Mouse (Mus musculus): ENCODE measurements around the gene Acsl5.
A peak's percentile ranks its signal among the peaks of the same experiment; 100 is the strongest.

Gene Acsl5

DNA sequence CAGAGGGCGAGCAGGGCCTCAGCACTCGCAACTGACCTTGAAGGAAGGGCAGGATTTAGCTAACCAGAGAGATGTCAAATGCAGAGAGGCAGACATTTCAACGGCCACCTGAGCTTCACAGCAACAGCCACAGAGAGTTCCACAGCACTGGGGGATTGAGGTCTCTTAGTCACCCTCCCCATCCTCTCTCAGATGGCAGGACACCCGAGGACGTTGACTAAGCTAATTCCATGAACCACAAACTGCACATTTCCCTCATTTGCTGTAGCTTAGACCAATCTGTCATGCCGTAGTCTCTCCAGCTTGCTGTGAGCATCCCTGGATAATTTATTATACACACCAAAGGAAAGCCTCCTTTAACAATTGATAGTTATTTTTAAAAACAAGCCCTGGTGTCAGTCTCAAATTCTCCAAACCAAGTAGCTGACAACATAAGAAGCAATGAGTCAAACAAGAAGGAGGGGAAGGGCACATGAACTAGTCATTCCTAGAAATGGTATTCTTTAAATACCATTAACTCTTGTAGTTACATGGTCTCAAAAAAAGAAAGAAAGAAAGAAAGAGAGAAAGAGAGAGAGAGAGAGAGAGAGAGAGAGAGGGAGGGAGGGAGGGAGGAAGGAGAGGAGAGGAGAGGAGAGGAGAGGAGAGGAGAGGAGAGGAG lies 11.8 kb upstream of the Acsl5 start:
- DNase-seq (ENCODE audit: low spot score in 2 of 2), result no peak

DNA sequence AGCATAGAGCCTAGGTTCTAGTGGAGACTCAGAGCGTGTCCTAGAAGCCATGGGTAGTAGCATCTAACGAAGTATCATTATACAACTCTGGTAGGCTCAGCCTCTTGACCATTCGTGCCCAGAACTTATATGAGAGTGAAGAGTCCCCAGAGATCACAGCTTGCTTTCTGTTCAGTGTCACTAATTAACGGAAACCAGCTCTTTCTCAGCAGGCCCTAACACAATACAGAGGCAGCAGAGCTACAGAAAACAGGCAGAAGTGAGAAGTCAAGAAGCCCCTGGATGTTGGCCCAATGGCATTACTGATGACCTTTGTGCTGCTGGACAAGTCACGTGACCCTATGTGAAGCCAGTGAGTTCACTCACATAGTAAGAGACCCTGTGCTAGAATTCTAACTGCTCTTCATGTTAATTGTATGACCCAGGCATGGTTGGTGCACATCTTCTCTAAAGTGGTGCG lies 10.5 kb upstream of the Acsl5 start, which contains the start of gene Gucy2g:
Gene Gucy2g (minus strand): TSS at position 51 of the 460 bp plus-strand sequence.
- no peak for DNase-seq (ENCODE audit: low spot score in 2 of 2)

DNA sequence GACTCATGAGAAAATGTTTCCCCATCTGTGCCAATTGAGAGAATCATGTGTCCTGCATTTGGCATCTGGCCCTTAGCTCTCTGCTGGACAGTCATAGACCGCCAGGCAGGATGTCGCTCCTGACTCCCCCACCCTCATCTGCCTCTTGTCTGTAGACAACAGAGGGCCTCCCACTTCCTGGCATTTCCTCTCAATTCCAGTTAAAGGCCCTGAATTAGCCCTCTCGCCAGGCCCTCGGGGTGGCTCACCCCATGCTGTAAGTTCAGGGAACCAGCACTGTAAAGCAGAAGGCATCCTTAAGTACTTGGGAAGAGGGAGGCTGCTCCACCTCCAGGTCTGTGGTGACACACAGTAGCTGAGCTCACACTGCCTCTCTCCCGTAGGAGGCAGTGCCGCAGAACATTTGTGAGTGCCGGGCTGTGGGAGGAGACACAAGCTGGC lies 6.9 kb upstream of the Acsl5 start:
- DNase-seq (ENCODE audit: low spot score in 2 of 2), result peak in 1 of 2 experiments; percentile 16

DNA sequence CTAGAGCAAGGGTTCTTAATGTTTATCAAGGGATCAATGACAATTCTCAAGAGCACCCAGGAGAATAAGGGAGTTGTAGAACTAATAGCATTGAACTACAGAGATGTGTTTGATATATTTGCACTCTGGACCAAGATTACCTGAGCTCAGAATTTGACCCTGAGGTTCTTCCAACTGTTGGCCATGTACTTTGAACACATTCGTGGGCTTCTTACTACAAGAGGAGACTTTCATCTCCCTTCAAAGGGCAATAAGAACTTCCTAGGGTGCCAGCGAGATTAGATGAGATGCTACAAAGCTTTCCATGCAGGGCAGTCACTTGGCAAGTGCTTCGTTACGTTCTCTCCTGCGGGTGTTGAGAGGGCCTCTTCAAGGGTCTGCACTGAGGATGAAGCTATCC lies 4.2 kb upstream of the Acsl5 start:
- DNase-seq (ENCODE audit: low spot score in 2 of 2), result no peak

DNA sequence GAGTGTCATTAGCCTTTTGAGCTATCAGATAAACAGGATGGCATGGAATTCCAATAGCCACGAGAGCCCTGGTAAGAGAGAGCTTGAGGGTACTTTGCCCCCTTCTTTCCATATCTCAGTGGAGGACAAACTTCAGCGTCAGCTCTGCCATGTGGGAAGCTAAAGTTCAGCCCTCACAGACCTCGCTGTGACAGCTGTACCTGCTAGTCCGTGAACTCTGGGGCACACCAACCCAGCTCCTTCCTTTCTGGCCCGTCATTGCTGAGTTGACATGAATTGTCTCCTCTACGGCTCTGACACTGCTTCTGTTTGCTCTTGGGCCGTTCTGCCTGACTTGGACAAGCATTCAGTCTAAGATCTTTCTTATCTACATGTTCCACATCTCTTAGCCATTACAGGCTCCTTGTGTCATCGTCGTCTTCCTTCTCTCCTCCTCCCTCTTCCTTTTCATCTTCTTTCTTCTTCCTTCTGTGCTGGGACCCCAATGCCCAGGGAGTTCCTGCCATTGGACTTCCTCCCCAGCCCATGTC lies 3.7 kb upstream of the Acsl5 start:
- DNase-seq (ENCODE audit: low spot score in 2 of 2), result no peak

DNA sequence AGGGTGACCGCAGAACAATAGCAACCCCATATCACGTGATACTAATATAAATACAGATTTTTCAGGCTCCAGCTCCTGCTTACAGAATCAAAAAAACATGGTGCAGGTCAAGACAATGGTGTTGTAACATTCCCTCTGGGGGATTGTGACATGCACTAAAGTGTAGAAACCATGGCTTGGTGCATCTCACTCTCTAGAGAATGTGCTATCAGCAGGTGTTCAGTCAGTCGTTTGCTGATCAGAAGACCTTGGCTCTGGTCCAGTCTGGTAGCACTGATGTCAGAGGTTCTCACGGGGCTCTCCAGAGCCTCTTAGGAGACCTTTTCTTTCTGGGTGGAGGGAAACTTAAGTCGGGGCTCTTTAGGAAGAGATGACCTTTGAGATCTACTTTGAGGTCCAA lies 1.3 kb upstream of the Acsl5 start:
- no peak for DNase-seq (ENCODE audit: low spot score in 2 of 2)

DNA sequence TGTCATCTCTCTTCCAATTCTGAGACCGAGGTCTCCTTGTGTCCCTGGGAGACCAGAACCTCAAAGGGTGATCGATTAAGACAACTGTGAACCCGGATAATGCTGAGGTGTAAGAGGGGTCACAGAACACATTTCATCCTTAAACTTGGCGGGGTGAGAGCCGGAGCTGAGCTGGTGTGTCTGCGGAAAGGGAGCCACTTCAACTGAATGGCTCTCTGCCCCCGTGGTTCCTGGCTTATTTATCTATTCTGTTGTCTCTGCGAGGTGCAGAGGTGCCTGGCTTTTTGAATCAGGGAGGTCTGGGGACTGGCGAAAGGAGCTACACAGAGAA lies 1.5 kb downstream of the Acsl5 start:
- no peak for DNase-seq (ENCODE audit: low spot score in 2 of 2)

DNA sequence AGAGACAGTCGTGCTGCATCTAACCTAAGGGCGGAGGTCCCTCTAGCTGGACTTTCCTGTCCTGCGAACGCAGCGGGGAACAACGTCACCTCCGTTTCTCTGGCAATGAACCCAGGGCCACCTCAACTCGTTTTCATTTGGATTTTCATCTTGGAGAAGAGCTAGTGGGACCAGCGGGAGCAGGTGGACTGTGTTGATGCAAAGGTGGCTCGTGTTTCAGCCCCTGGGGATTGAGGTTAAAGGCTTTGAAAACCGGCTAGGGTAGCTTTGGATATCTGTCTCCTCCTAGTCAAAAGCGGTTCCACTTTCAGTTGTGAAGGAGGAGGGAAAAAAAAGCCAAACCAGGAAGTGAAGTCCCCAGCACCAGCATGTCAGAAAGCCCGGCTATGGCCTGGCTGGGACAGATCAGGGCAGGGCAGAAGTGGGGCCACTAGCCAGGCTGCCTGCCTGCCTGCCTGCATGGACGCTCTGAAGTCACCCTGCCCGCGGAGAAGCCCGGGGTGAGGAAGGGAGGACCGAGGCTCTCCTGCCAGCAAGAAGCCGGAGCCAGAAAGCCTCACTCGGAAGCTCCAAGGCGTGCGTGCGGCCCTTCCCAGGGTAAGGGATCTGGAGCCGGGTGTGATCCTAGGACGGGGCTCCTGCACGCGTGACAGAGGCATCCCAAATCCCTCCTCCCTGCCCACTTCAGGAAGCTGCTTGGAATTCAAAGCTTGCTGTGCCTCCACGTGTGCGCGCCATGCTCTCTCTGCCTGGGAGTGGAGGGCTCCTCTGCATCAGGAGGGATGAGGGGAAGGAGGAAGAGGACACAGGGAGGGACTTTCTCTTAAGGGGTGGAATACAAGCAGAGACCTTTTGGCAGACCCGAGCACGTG lies 2.1 kb downstream of the Acsl5 start:
- peak; percentile 24 to 49 for DNase-seq (ENCODE audit: low spot score in 2 of 2)

DNA sequence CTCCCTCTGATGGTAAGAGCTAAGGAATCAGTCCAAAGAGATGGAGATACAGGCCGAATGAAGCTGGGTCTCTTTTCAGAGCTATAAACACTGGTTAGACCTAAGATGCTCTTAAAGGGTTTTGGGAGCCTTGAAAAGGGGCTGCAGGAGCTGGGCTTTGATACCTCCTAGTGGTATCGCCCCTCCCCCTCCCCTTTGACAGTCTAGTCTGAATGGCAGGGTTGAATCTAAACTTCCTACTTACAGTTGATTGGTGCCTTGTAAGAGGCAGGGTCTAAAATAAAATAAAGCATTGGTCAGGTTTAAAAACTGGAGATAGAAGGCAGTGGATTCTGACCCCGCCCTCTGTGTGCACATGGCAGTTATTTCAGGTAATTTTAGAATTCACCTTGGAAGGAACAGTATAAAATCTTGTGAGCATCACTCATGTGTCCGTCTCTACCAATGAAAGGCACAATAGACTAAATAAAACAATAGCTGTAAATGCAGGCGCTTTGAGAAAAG lies 2.8 kb downstream of the Acsl5 start:
- DNase-seq (ENCODE audit: low spot score in 2 of 2), result peak; percentile 31

DNA sequence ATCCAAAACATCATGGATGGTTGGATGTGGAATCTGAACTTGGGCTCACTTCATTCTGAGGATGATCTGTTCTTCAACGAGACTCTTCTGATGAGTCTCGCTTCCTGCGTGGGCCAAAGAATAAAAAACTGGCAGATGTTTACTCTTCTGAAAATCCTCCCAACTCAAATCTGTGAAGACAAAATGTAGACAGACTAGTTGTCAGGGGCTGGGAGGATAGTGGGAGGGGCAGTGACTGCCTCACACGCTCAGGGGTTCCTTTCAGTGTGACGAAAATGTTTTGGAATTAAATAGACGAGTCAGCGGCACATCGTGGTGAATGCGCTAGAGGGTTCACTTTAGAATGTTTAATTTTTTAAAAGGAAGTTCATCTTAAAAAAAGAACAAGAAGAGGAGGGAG lies 4.4 kb downstream of the Acsl5 start:
- DNase-seq (ENCODE audit: low spot score in 2 of 2), result no peak

DNA sequence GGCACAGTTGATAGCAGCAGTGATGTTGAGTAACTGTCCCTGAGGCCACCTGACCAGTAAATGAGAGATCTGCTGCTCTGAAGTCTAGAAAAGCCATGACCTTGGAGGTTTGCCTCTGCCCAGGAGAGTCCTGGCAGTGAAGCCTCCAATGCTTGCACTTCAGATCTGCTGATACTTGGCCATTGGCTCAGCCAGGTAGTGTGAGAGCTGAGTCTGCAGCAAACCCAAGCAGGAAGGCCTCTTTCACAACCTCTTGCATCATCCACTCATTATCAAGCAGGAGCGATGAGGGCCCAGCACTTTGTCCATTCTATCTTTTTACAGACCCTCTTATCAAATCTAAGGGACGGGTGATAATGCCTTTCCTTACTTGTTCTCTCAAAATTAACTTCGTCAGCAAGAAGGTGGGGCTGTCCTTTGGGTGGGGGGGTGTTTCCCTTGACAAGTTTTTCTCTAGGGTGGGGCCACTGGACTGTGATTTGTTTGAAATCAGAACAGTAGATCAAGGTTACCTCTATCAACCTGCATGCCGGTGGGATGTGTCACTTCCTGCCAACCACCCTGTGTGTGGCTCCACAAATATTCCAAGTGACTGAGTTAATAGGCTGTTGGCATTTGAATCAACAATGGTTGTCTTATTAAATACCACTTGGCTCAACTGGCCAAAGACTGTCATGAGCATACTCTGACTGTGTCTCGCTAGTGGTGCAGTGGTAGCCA lies 6.1 kb downstream of the Acsl5 start:
- DNase-seq (ENCODE audit: low spot score in 2 of 2), result no peak

DNA sequence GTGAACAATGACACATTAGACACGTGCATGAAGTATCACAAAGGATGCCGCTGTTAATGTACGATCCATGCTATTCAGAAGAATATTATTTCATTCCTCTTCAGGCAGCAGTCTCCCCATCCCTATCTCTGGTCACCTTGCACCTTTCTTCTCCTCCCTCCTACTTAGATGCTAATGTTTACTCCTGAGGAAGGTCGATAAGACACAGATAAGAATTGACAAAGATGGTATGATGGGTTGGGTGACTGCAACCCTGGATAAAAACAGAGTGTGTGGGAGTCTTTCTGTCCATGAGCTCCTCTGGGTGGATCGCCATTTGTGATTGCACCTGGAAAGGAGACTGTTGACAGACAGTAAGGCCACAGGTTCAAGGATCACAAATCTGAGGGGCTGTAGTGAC lies 6.8 kb downstream of the Acsl5 start:
- no peak for DNase-seq (ENCODE audit: low spot score in 2 of 2)

DNA sequence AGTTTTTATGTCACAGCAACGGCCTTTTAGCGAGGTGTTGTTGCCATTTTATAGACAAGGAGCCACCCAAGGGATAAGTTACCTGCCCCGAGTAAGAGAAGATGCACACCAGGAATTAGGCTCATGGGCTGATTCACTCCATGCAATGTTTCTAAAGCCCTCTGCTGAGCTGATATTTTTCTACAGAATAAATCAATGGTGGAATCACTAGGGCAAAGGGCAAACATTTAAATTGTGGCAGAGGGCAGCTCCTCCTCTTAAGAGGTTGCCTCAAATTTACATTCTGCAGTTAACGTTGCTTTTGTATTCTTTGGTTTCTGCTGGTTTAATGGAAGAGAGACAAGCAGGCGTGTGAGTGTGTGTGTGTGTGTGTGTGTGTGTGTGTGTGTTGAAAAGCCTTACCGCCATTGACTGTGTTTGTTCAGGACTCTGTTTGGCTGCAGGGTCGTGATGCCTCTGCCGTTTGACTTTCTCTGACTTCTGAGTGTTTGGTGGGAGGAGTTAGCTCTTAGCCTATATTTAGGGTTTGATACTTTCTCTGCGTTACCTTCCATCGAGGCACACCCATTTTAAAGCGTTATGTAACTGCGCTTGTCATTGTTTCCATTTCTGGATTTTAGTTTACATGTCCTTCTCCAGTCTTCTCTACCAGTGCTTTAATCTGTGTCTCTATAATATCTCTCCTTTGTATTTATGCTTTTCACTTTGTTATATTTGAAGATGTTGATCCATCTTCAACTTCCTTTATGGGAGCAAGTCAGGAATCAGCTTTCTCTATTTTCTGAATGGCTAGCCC lies 8.8 kb downstream of the Acsl5 start:
- DNase-seq (ENCODE audit: low spot score in 2 of 2), result no peak

DNA sequence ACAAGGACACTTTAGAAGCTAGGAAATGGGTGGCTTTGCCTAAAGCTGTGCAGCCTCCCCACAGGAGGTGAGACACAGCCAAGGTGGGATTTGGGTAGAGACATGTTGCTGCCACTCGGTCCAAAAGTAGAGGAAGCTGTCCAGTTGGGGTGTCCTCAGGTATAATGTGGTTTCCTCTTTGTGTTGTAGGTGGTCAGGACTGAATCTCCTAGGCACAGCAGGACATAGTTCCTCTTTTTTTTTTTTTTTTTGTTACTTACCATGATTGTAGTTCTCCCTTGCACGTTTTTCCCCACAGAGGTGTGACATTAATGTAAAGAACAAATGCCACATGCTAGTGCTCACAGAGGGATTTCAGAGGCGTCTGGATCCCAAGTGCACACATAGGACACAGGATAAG lies 13.5 kb downstream of the Acsl5 start:
- DNase-seq (ENCODE audit: low spot score in 2 of 2), result no peak

DNA sequence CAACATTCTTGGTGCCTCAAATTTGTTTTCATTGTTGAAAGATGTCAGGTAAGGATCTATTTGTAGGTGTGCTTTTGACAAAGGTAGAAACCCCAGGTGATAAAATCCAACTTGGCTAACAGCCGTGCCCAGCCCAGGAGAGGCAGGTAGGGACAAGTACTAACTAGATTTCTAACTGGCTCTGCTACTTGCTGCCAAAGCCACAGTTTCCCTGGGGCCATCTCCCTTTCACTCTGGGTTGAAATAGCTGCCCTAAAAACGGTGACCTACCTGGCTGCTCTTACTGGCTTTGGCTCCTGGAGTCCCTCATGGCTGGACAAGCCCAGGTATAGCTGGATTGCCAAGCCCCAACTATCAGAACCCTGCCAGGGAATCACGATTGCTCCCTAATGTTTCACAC lies 15.0 kb downstream of the Acsl5 start:
- DNase-seq (ENCODE audit: low spot score in 2 of 2), result no peak

DNA sequence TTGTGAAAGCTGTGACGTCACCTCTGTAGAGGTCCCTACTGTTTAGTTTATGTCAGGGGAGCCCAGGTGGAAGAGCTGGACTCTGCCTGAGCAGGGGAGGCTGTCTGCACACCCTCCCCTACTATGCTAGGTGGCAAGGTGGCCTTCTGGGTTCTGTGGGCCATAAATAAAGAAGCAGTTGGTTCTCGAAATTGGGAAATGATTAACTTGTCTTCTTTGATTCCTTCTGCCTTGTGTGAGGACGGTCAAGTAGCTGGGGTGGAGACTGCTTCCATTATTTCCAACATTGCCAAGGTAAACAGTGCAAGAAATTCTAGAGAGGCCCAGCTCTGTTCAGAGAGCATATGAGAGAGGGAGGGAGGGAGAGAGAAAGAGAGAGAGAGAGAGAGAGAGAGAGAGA lies 16.4 kb downstream of the Acsl5 start:
- DNase-seq (ENCODE audit: low spot score in 2 of 2), result no peak

DNA sequence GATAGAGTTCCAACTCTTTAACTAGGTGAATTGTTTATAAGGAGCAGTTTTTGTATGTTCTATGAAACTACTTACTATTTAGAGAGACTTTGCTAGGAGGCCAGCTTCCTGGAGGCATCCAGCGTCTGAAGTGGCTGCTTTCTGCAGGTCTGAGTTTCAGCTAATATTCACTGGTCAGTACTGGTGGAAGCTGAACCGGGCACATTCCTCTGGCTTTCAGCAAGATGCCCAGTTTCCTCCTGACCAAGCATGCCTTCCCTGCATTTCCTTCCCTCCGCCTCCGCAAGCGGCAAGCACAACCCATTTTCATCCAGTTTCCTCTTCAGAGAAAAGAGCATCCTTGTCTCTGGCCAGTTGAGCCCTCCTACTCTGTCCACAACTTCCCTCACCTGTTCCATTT lies 17.3 kb downstream of the Acsl5 start:
- DNase-seq (ENCODE audit: low spot score in 2 of 2), result no peak

DNA sequence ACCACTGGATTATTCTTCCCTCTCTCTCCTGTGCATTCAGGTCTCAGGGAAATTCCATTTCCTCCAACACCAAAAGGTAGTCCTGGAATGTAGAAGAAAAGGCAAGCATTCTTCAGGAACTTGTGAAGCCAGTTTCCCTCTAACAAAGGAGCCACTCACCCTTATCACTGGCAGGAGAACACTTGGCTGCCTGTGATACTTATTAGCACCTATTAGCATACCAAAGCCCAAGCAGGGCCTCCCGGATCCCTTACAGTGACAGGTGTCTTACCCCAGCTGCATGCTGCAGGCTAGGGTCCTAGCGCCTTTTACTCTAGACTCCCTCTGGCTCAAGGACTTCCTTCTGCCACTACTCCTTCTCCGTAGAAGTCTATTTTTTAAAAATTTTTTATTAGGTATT lies 19.7 kb downstream of the Acsl5 start:
- no peak for DNase-seq (ENCODE audit: low spot score in 2 of 2)

DNA sequence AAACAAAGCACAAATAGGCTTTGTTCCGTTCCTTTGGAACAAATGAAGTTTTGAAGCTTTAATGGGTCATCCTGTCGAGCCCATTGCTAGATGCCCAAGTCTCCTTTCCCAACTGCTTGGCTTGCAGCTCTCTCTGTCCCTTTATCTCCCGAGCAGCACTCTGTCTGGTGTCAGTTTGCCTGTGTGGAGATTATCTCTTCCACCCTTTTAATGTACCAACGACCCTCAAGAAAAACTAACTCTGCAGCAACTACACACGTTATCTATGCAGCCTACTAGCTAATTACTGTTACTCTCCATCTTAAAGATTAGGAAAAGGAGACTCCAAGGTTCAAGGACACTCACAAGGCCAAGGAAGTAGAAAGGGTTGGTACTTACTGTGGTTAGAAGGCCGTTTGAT lies 21.6 kb downstream of the Acsl5 start:
- no peak for DNase-seq (ENCODE audit: low spot score in 2 of 2)

DNA sequence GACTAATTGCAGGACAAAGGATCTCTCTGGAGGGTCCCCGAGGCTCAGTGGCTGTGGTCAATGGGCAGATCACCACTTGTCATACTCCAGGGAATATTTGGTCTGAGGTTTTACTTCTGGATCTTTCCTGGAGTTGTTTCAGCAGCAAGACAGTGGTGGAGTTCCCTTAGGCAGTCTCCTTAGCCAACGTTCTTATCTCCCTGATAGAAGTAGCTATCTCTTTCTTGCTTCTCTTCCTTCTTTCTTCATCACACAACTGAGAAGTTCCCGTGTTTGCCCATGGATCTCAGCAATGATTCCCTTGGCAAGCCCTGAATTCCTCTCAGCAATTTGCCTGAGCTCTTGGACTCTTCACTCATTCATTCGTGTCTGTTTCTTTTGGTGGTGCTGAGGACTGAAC lies 24.4 kb downstream of the Acsl5 start:
- no peak for DNase-seq (ENCODE audit: low spot score in 2 of 2)

DNA sequence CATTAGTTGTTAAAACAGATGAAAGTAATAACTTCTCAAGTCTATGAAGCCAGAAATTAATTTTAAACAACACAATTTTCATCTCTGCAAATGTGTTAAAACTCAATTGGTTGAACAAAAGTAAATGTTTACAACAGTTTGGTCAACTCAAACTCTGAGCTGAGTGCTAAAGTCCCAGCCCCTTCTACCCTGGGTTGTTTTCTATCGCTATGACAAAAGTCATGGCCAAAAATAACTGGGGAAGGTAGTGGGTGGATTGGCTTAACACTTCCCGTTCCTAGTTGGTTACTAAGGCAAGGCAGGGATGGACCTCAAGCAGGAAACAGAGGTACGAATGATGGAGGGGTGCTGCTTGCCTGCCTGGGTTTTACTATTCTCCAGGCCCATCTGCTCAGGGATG lies 25.0 kb downstream of the Acsl5 start:
- no peak for DNase-seq (ENCODE audit: low spot score in 2 of 2)

Data from frontal cortex, postnatal 10 days (tissue).